Mouse (Mus musculus) lung, adult 2 months (tissue): ENCODE measurements around the gene 1700042G07Rik. TPM values are rescaled to one million over a fixed set of nuclear protein-coding genes. Genes with fewer than 3 reads are reported as not detected.

Experiments
- DNase-seq: peaks from one replicate; pipeline ENCODE4 v3.0.0; 2022
- H3K4me1 ChIP-seq: fragments of 200-500 bp; 2 replicates; pipeline ENCODE4 v1.6.1; 2011; ENCODE audit warnings: low read length; ENCODE audit not compliant: control insufficient read depth, insufficient read depth
- H3K4me3 ChIP-seq: fragments of 200-500 bp; replicated peaks from 2 replicates; pipeline ENCODE3; 2011; ENCODE audit warnings: low read depth, mild to moderate bottlenecking, control low read depth, low read length; ENCODE audit errors: extremely low read depth
- CTCF ChIP-seq: fragments of 200-500 bp; IDR thresholded peaks from 2 replicates; pipeline ENCODE4 v1.5.1; 2011; ENCODE audit warnings: mild to moderate bottlenecking, low read length, control low read depth; ENCODE audit not compliant: insufficient read depth
- POLR2A ChIP-seq: fragments of 200-500 bp; IDR thresholded peaks from 2 replicates; pipeline ENCODE4 v1.6.1; 2011; ENCODE audit warnings: low read depth, mild to moderate bottlenecking, control low read depth, low read length, borderline replicate concordance; ENCODE audit errors: extremely low read depth
- WGBS: fragments of 180-500 bp; shearing (Covaris S2); methylation state at CpG from one replicate; pipeline ENCODE4 v1.1.7; 2018; 5-methylcytosine and 5-hydroxymethylcytosine counted together
- polyA plus RNA-seq: library from polyadenylated mRNA; depleted of rRNA; stranded (reverse); fragments of >200 nt; gene quantifications from 2 replicates; pipeline ENCODE4 v1.2.3, GENCODE M21; 2012

1700042G07Rik gene
- polyA plus RNA-seq, 1 experiment = not detected

DNA sequence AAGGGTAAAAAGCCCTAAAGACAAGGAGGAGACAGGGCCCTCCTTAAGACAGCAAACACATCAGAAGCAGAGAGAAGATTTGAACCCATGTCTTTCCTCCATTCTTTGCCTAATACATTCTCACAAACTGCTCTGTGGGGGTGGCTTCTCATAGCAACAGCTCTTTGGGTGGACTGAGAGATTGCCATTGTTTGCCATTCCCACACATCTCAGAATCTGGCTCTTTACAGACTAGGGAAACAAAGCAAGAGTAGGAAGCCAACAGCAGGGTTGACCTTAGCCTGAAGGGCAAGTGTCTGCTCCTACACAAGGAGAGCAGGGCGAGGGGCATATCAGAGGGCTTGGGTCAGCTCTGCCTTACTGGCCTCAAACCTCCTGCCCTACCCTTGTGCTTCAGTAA, 31.4 kb upstream of the 1700042G07Rik start:
- WGBS = 88% methylated on average over 1 of the region's 1 CpGs
- Histone ChIP-seq H3K4me1 (peaks cover 8% of the 10 kb centered on the region), H3K4me3 (no peak overlapping the region)
- TF ChIP-seq POLR2A (no peak), CTCF (no peak)
- DNase-seq = no peak

DNA sequence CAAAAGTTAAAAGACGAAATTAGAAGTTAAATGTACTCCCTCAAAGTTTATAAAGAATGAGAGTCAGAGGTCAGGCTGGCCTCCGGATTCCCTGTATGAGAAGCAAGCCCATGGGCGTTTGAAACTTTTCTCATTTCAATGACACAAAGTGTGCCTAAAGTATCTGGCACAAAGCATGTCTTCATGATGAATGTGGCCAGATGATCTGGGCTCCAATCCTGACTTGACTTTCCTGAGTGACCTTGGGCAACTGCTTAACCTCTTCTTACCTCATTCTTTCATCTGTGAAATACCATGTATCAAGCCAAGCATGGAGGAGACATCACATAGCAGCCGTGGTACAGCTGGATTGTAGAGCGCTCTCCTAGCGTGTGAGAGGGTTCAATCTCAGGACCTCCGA, 30.9 kb upstream of the 1700042G07Rik start:
- peaks cover 8% of the 10 kb centered on the region for H3K4me1 ChIP-seq
- no peak overlapping the region for H3K4me3 ChIP-seq
- TF ChIP-seq CTCF (no peak), POLR2A (no peak)
- DNase-seq = no peak
- 76% methylated on average over 7 of the region's 7 CpGs for WGBS

DNA sequence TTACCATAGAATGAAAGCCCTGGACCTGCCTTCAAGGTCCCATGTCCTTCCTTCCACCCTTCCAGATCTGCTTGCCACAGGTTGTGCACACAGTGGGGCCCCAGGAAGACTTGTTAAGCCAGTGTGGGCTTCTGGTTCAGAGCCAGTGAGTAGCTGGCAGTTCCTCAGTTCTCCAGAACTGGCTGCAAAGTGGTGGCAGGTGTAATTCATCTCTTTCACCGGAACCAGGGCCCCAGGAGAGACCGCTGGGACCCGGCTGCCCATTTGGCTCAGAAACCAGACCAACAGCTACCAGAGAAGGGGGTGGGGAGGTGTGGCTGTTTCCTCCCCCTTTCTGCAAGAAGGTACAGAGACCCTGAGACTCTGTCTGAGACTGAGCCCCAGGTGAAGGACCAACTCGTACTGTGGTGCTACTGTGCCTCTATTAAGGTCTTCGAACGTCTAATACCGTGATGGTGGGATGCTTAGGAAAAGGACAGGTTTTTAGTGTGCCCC, 29.8 kb upstream of the 1700042G07Rik start:
- TF ChIP-seq CTCF (no peak), POLR2A (no peak)
- peaks cover 8% of the 10 kb centered on the region for H3K4me1 ChIP-seq
- DNase-seq = peak; percentile 45
- 11% methylated on average over 7 of the region's 7 CpGs for WGBS
- peak overlapping the region; percentile 90 for H3K4me3 ChIP-seq

DNA sequence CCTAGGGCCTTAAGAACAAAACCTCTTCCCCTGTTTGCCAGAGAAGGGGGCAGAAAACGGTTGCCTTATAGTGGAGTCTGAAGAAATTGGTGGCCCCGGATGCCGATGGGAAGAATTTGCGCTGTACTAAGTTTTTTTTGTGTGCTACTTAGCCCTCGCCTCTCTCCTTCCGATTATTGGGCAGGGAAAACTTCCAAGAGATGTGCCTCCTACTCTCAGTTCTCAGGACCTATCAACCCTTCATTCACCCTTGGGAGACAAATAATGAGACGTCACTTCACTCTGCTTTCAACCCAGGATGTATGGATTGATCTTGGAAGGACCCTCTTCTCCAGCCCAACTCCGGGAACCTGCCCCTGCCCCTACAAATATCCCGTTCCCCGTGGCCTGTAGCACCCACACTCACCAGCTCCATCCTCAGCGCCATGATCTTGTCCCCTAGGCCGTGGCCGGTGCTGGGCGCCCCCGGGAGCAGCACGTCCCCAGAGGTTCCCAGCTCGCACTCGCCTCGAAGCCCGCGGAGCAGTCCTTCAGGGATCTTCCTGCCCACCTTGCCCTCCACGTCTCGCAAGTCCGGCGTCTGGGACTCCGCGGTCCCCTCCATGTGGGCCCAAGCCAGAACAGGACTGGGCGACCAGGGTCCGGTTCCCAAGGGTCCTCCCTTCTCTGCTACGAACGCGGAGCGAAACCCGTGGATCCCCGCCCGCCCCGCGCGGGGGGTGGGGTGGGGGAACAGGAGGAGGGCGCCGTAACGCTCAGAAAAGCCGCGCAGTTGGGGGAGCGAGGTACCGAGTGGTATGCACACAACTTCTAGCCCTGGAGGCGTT, 29.1 kb upstream of the 1700042G07Rik start:
- under 1% methylated on average over 45 of the region's 47 CpGs for WGBS
- Histone ChIP-seq H3K4me1 (peaks cover 8% of the 10 kb centered on the region), H3K4me3 (peak overlapping the region; percentile 90)
- DNase-seq = peak; percentile 79
- TF ChIP-seq POLR2A = peak; percentile 26; the same call in 1 of the 2 replicates
- TF ChIP-seq CTCF = no peak

DNA sequence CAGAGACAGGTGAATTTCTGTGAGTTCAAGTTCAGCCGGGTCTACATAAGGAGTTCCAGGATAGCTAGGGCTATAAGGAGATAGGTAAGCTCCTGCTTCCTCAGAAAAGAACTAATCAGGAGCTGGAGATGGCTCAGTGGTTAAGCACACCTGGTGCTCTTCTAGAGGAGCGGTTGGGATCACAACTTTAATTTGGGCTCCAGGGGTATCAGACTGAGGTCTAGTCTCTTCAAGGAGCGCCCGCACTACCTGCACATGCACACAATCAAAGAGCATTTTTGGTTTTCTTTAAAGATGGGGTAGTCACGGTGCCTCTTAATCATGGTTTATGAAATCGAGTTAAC, 23.4 kb upstream of the 1700042G07Rik start:
- peak overlapping the region; percentile 94 for H3K4me3 ChIP-seq
- TF ChIP-seq CTCF (no peak), POLR2A (no peak)
- 30% methylated on average over 6 of the region's 6 CpGs for WGBS
- no peak for DNase-seq
- peaks cover 15% of the 10 kb centered on the region for H3K4me1 ChIP-seq

DNA sequence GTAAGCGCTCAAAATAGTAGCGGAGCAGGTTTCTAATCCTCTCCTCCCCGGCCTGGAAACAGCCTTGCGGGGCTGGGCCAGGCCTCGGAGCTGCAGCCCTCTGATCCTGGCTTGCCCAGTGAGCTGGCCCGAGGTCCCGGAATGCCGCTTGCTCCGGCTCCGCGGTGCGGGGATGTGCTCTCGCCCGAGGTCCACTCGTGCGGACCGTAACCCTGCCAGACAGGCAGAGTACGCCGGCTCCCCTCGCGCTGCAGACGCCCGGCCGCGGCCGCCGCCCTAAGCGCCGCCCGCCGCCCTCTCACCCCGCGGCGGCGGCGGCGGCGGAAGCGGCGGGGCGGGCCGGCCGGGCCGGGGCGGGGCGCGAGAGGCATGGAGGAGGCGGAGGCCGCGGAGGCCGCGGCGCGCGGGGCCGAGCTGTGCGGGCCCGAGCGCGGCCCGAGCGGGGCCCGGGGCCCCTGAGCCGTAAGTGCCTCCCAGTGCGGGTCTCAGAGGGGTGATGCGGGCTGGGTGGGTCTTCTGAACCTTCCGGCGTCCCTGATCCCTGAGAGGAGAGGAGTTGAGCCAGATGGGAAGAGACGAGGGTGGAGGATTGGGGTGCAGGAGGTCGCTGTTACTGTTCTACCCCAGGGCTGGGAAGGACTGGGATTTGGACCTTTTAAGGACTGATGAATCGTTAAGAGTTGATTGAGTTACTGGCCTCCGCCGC, 22.9 kb upstream of the 1700042G07Rik start:
- peak overlapping the region; percentile 94 for H3K4me3 ChIP-seq
- TF ChIP-seq POLR2A (peak; percentile 85), CTCF (no peak)
- 8% methylated on average over 72 of the region's 73 CpGs for WGBS
- peaks cover 15% of the 10 kb centered on the region for H3K4me1 ChIP-seq
- peak; percentile 70 for DNase-seq

DNA sequence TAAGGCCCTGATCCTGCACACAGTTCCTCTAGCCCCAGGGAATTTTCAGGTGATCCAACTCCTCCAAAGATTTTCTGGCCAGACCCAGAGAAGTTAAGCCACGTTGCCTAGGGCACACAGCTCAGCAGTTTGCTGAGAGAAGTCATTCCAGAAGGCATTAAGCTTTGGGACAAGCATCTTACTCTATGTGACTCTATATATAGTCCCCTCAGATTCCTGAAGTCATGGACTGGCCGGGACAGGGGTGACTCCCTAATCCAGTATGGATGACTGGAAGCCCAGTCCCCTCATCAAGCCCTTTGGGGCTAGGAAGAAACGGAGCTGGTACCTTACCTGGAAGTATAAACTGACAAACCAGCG, 22.3 kb upstream of the 1700042G07Rik start:
- Histone ChIP-seq H3K4me1 (peaks cover 15% of the 10 kb centered on the region), H3K4me3 (peak overlapping the region; percentile 73)
- TF ChIP-seq CTCF (no peak), POLR2A (no peak)
- DNase-seq = no peak
- 16% methylated on average over 4 of the region's 4 CpGs for WGBS

DNA sequence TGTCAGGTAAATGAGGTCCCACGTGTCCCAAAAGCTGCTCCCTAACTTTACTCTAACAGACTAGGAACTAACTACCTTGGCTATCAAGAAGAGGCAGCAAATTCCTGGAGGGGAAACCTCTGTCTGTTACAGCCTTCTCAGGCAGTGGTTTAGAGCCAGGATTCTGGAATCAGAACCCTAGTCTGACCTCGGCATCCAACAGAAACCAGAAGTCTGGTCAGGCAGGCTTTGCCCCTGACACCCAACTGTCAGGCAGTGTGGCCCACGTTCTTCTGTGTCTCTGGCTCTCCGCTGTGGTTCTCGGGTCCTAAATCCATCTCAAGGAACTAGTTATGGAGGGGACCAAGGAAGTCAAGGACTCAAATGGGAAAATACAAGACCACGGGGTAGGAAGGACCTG, 21.9 kb upstream of the 1700042G07Rik start, which contains the start of gene Lurap1:
Lurap1 (minus strand) TSS at position 101 of the 400 bp plus-strand sequence.
- Histone ChIP-seq H3K4me1 (peaks cover 15% of the 10 kb centered on the region), H3K4me3 (peak within 1 kb of the TSS; percentile 94)
- no peak for TF ChIP-seq CTCF
- no peak for TF ChIP-seq POLR2A
- DNase-seq = no peak
- WGBS = 56% methylated on average over 6 of the region's 6 CpGs

DNA sequence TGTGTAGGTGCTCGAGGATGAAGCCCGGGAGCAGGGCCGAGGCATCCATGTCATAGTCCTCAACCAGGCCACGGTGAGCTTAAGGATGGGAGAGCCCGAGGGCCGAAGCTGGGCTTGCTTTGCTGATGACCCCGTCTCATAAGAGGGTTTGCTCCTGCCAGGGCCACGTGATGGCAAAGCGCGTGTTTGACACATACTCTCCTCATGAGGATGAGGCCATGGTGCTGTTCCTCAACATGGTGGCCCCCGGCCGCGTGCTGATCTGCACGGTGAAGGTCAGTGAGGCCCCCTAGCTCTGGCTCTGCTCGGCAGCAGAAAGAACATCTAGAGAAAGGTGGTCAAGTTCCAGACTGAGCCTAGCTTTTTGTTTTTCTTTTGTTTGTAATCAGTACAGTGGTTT, 20.5 kb upstream of the 1700042G07Rik start:
- Histone ChIP-seq H3K4me3 (no peak overlapping the region), H3K4me1 (peaks cover 15% of the 10 kb centered on the region)
- 93% methylated on average over 15 of the region's 15 CpGs for WGBS
- DNase-seq = no peak
- TF ChIP-seq CTCF (no peak), POLR2A (no peak)

DNA sequence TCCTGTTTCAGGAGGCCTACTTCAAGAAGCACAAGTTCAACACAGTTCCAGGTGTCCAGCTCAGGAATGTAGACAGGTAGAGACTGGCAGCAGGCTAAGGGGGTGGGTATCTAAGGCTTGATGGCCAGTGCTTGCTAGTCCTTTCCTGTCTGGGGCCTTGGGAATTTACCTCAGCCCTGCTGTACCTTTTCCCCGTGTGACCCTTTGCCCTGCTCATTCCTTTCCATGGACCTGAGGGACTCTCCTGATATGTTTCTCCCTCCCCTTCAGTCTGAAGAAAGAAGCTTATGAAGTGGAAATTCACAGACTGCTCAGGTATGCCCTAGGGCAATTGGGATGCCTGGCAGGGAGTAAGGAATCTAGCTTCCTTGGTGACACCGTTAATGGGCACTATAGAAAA, 15.3 kb upstream of the 1700042G07Rik start:
- TF ChIP-seq CTCF (no peak), POLR2A (no peak)
- WGBS = 84% methylated on average over 2 of the region's 2 CpGs
- H3K4me3 ChIP-seq = no peak overlapping the region
- no peak for DNase-seq
- peaks cover 4% of the 10 kb centered on the region; the same call in 1 of the 2 replicates for H3K4me1 ChIP-seq
